Mouse (Mus musculus) ES-E14 (cell line): ENCODE measurements around the gene Acvr2a.

ENCODE experiments used
- CHD2 ChIP-seq: IDR thresholded peaks from 2 replicates; pipeline ENCODE4 v1.6.1; 2014; ENCODE audit warnings: mild to moderate bottlenecking, low read depth, low read length, inconsistent platforms
- HCFC1 ChIP-seq: IDR thresholded peaks from 2 replicates; pipeline ENCODE4 v1.6.1; 2012; ENCODE audit warnings: low read length, inconsistent platforms, borderline replicate concordance; ENCODE audit not compliant: insufficient read depth
- MAFK ChIP-seq: IDR thresholded peaks from 2 replicates; pipeline ENCODE4 v1.6.1; 2014; ENCODE audit warnings: mild to moderate bottlenecking, low read depth, low read length, inconsistent platforms; ENCODE audit not compliant: insufficient read depth
- ZC3H11A ChIP-seq: IDR thresholded peaks from 2 replicates; pipeline ENCODE4 v1.6.1; 2012; ENCODE audit warnings: low read depth, mild to moderate bottlenecking, inconsistent platforms, low read length, borderline replicate concordance

- no peak for TF ChIP-seq ZC3H11A
- no peak for TF ChIP-seq HCFC1
- TF ChIP-seq MAFK = no peak
- TF ChIP-seq CHD2 = no peak
Observed at GRCm38 (mm10) chr2:48830492-48830891, 16.6 kb downstream of the Acvr2a start.
